Mouse (Mus musculus): ENCODE measurements at regions not wholly inside any gene's neighbourhood (a gene's known extent, or its start where the extent isn't known, plus 50 kb on each side); places are given as distances from the start of the nearest gene placed in this dataset.

DNA sequence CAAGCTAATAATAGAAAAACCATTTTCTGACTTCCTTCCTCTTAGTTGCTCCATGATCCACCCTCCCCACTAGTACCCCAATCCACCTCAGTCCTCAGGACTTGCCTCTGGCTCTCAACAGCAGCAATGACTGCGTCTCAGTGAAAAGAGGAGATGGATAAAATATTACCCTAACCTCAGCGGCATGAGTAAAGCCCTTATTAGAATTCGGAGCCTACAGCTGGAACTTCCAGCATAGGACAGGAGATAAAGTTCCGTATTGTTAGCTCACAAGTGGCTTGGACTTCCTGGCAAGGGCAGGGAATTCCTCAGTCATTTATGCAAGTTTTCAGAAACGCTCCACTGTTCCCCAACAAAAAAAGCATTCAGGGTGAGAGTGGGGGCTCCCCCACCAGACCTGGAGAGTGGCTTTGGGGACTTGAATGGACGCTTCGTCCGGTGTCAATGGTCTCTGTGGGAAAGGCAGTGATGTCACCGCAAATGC, 106.2 kb upstream of the Pabpc6 start:
- no peak for TF ChIP-seq CTCF (IDR thresholded peaks at IDR 0.05; ENCODE audit: low read depth, low read length)
- no peak for TF ChIP-seq POLR2A (IDR thresholded peaks at IDR 0.05; ENCODE audit: borderline replicate concordance, low read depth, low read length)
